Mouse (Mus musculus): Measurements from ENCODE around the gene Lrp8. TPM values are rescaled to one million over a fixed set of nuclear protein-coding genes. Genes with fewer than 3 reads are reported as not detected.

The Lrp8 gene
- polyA plus RNA-seq, 1 experiment from 2014 or later = 42.6 TPM

GRCm38 (mm10) chr4:107850091-107850490 is 48.0 kb downstream of the Lrp8 start:
- Histone ChIP-seq H3K9ac (no peak overlapping the region), H3K27ac (no peak overlapping the region), H3K4me1 (peaks cover 17% of the 10 kb centered on the region), H3K4me2 (no peak overlapping the region), H3K9me3 (replicated peaks) (no peaks in the 10 kb centered on the region), H3K27me3 (peaks cover 13% of the 10 kb centered on the region), H3K4me3 (no peak overlapping the region), H3K36me3 (ENCODE audit: poor library complexity, severe bottlenecking) (peaks cover 98% of the 10 kb centered on the region)
- no peak for ATAC-seq
- WGBS = 86% methylated on average over 8 of the region's 8 CpGs

GRCm38 (mm10) chr4:107853333-107853732 is 51.3 kb downstream of the Lrp8 start:
- Histone ChIP-seq H3K27me3 (no peaks in the 10 kb centered on the region), H3K27ac (no peak overlapping the region), H3K4me3 (no peak overlapping the region), H3K9me3 (replicated peaks) (no peaks in the 10 kb centered on the region), H3K9ac (no peak overlapping the region), H3K36me3 (ENCODE audit: poor library complexity, severe bottlenecking) (peaks cover 99% of the 10 kb centered on the region), H3K4me1 (no peaks in the 10 kb centered on the region), H3K4me2 (no peak overlapping the region)
- no peak for ATAC-seq
- WGBS = 96% methylated on average over 8 of the region's 8 CpGs

GRCm38 (mm10) chr4:107853836-107854235 is 51.8 kb downstream of the Lrp8 start:
- Histone ChIP-seq H3K4me2 (no peak overlapping the region), H3K27ac (no peak overlapping the region), H3K9ac (no peak overlapping the region), H3K4me1 (no peaks in the 10 kb centered on the region), H3K4me3 (no peak overlapping the region), H3K9me3 (replicated peaks) (no peaks in the 10 kb centered on the region), H3K27me3 (no peaks in the 10 kb centered on the region), H3K36me3 (ENCODE audit: poor library complexity, severe bottlenecking) (peaks cover 99% of the 10 kb centered on the region)
- no peak for ATAC-seq
- WGBS = 92% methylated on average over 7 of the region's 7 CpGs

- H3K4me3 ChIP-seq = no peak overlapping the region
- 78% methylated on average over 11 of the region's 11 CpGs for WGBS
- H3K27me3 ChIP-seq = no peaks in the 10 kb centered on the region
- no peak overlapping the region for H3K9ac ChIP-seq
- no peaks in the 10 kb centered on the region for H3K4me1 ChIP-seq
- no peak for ATAC-seq
- peaks cover 99% of the 10 kb centered on the region for H3K36me3 ChIP-seq (ENCODE audit: poor library complexity, severe bottlenecking)
- H3K9me3 ChIP-seq (replicated peaks) = no peaks in the 10 kb centered on the region
- H3K27ac ChIP-seq = peak overlapping the region; percentile 32; the same call in 1 of the 2 replicates
- H3K4me2 ChIP-seq = no peak overlapping the region
Observed at GRCm38 (mm10) chr4:107856958-107857686, 55.1 kb downstream of the Lrp8 start.

- no peaks in the 10 kb centered on the region for H3K27me3 ChIP-seq
- H3K36me3 ChIP-seq (ENCODE audit: poor library complexity, severe bottlenecking) = peaks cover 94% of the 10 kb centered on the region
- H3K4me1 ChIP-seq = no peaks in the 10 kb centered on the region
- 89% methylated on average over 7 of the region's 7 CpGs for WGBS
- ATAC-seq = no peak
- no peak overlapping the region for H3K4me2 ChIP-seq
- H3K4me3 ChIP-seq = no peak overlapping the region
- H3K9ac ChIP-seq = no peak overlapping the region
- no peak overlapping the region for H3K27ac ChIP-seq
- no peaks in the 10 kb centered on the region for H3K9me3 ChIP-seq (replicated peaks)
Observed at GRCm38 (mm10) chr4:107858995-107859394, 56.9 kb downstream of the Lrp8 start.

- H3K36me3 ChIP-seq (ENCODE audit: poor library complexity, severe bottlenecking) = peaks cover 80% of the 10 kb centered on the region
- no peak overlapping the region for H3K27ac ChIP-seq
- H3K4me2 ChIP-seq = no peak overlapping the region
- no peaks in the 10 kb centered on the region for H3K27me3 ChIP-seq
- no peak for ATAC-seq
- H3K9me3 ChIP-seq (replicated peaks) = no peaks in the 10 kb centered on the region
- 94% methylated on average over 4 of the region's 4 CpGs for WGBS
- H3K4me3 ChIP-seq = no peak overlapping the region
- H3K4me1 ChIP-seq = no peaks in the 10 kb centered on the region
- H3K9ac ChIP-seq = no peak overlapping the region
Observed at GRCm38 (mm10) chr4:107864866-107865265, 62.8 kb downstream of the Lrp8 start.

- peaks cover 36% of the 10 kb centered on the region for H3K36me3 ChIP-seq (ENCODE audit: poor library complexity, severe bottlenecking)
- no peaks in the 10 kb centered on the region for H3K27me3 ChIP-seq
- H3K9me3 ChIP-seq (replicated peaks) = no peaks in the 10 kb centered on the region
- H3K4me1 ChIP-seq = peaks cover 18% of the 10 kb centered on the region
- peak within 1 kb of the TSS; percentile 82 for H3K9ac ChIP-seq
- H3K27ac ChIP-seq = peak within 1 kb of the TSS; percentile 27
- 3% methylated on average over 48 of the region's 48 CpGs for WGBS
- H3K4me2 ChIP-seq = peak within 1 kb of the TSS; percentile 89
- peak; percentile 93 for ATAC-seq
- H3K4me3 ChIP-seq = peak within 1 kb of the TSS; percentile 83
Observed at GRCm38 (mm10) chr4:107879254-107880050, 77.4 kb downstream of the Lrp8 start, which contains the start of gene Magoh. Gene Magoh (plus strand): TSS chr4:107879755.

GRCm38 (mm10) chr4:107881631-107882030 is 79.6 kb downstream of the Lrp8 start:
- Histone ChIP-seq H3K4me1 (peaks cover 18% of the 10 kb centered on the region), H3K27ac (no peak overlapping the region), H3K9me3 (replicated peaks) (no peaks in the 10 kb centered on the region), H3K4me3 (no peak overlapping the region), H3K9ac (no peak overlapping the region), H3K27me3 (no peaks in the 10 kb centered on the region), H3K4me2 (no peak overlapping the region), H3K36me3 (ENCODE audit: poor library complexity, severe bottlenecking) (peaks cover 50% of the 10 kb centered on the region)
- ATAC-seq = no peak
- WGBS = 100% methylated on average over 1 of the region's 1 CpGs

- no peak overlapping the region for H3K4me2 ChIP-seq
- H3K9ac ChIP-seq = no peak overlapping the region
- no peaks in the 10 kb centered on the region for H3K9me3 ChIP-seq (replicated peaks)
- no peak overlapping the region for H3K27ac ChIP-seq
- H3K36me3 ChIP-seq (ENCODE audit: poor library complexity, severe bottlenecking) = peaks cover 55% of the 10 kb centered on the region
- H3K27me3 ChIP-seq = no peaks in the 10 kb centered on the region
- no peak overlapping the region for H3K4me3 ChIP-seq
- WGBS = 79% methylated on average over 7 of the region's 7 CpGs
- H3K4me1 ChIP-seq = peaks cover 15% of the 10 kb centered on the region
- no peak for ATAC-seq
Observed at GRCm38 (mm10) chr4:107886371-107886770, 84.3 kb downstream of the Lrp8 start.

- Histone ChIP-seq H3K27ac (peak overlapping the region; percentile 91), H3K9ac (peak overlapping the region; percentile 76), H3K4me2 (peak overlapping the region; percentile 86), H3K4me1 (peaks cover 15% of the 10 kb centered on the region), H3K36me3 (ENCODE audit: poor library complexity, severe bottlenecking) (peaks cover 54% of the 10 kb centered on the region), H3K4me3 (peak overlapping the region; percentile 55), H3K9me3 (replicated peaks) (no peaks in the 10 kb centered on the region), H3K27me3 (no peaks in the 10 kb centered on the region)
- ATAC-seq = peak; percentile 52
- 1% methylated on average over 12 of the region's 12 CpGs for WGBS
Observed at GRCm38 (mm10) chr4:107889385-107889730, 87.3 kb downstream of the Lrp8 start.

GRCm38 (mm10) chr4:107889731-107890432 is 87.8 kb downstream of the Lrp8 start, which contains the start of gene 0610037L13Rik:
Gene 0610037L13Rik (plus strand): TSS chr4:107889813.
- peak within 1 kb of the TSS; percentile 55 for H3K4me3 ChIP-seq
- under 1% methylated on average over 46 of the region's 48 CpGs for WGBS
- H3K4me2 ChIP-seq = peak within 1 kb of the TSS; percentile 86
- peak within 1 kb of the TSS; percentile 76 for H3K9ac ChIP-seq
- peaks cover 15% of the 10 kb centered on the region for H3K4me1 ChIP-seq
- peaks cover 54% of the 10 kb centered on the region for H3K36me3 ChIP-seq (ENCODE audit: poor library complexity, severe bottlenecking)
- H3K9me3 ChIP-seq (replicated peaks) = no peaks in the 10 kb centered on the region
- H3K27ac ChIP-seq = peak within 1 kb of the TSS; percentile 91
- ATAC-seq = peak; percentile 96
- H3K27me3 ChIP-seq = no peaks in the 10 kb centered on the region

- Histone ChIP-seq H3K36me3 (ENCODE audit: poor library complexity, severe bottlenecking) (peaks cover 61% of the 10 kb centered on the region), H3K9me3 (replicated peaks) (no peaks in the 10 kb centered on the region), H3K4me2 (no peak overlapping the region), H3K27me3 (no peaks in the 10 kb centered on the region), H3K9ac (no peak overlapping the region), H3K27ac (no peak overlapping the region), H3K4me1 (peaks cover 15% of the 10 kb centered on the region), H3K4me3 (no peak overlapping the region)
- WGBS = 75% methylated on average over 2 of the region's 2 CpGs
- ATAC-seq = no peak
Observed at GRCm38 (mm10) chr4:107892663-107893062, 90.6 kb downstream of the Lrp8 start.

Data from forebrain, embryonic 13.5 days (tissue).